Mouse (Mus musculus): ENCODE measurements at regions not wholly inside any gene's neighbourhood (a gene's known extent, or its start where the extent isn't known, plus 50 kb on each side); places are given as distances from the start of the nearest gene placed in this dataset.

GRCm38 (mm10) chr12:16222205-16222604 is 388.6 kb downstream of the Lpin1 start:
- TF ChIP-seq EP300 (IDR thresholded peaks at IDR 0.05; ENCODE audit: low read depth) (no peak), CTCF (IDR thresholded peaks at IDR 0.05; ENCODE audit: low read depth) (no peak)
